Mouse (Mus musculus) adrenal gland, adult 18-20 months (tissue): ENCODE measurements around the gene Lage3. TPM values are rescaled to one million over a fixed set of nuclear protein-coding genes. Genes with fewer than 3 reads are reported as not detected.

Source experiments
- microRNA-seq, 2 experiments: library from miRNA; unstranded; fragments of <30 nt; microRNA quantifications; one replicate each; pipeline ENCODE4 v1.2.0; 2021; ENCODE audit warnings: borderline number of aligned reads in 2 of 2
- total RNA-seq, 2 experiments: library from RNA; stranded (reverse); gene quantifications; 1 replicate in 1 of 2; 2 replicates in 1 of 2; pipeline ENCODE4 v1.2.3; 2021

Gene Lage3
- total RNA-seq, 2 experiments from 2014 or later: 43.2 to 53.2 TPM

Small RNA genes within 50 kb of the gene (microRNA-seq; reads per million reads assigned to microRNA genes)
- 0 reads per million in 2 experiments for gene Mir7092

Other genes starting within 250 kb of the Lage3 start
- gene Opn1mw, start 226.2 kb downstream of the Lage3 start, total RNA-seq: not detected
- 10 to 100 TPM; 31.5 to 34.5 TPM for gene Mecp2, start 218.3 kb downstream of the Lage3 start, total RNA-seq
- not detected for gene Tex28, start 185.8 kb downstream of the Lage3 start, total RNA-seq
- not detected for gene Tktl1, start 176.4 kb downstream of the Lage3 start, total RNA-seq
- 100 to 1,000 TPM; 113 to 170 TPM for gene Flna, start 103.8 kb downstream of the Lage3 start, total RNA-seq
- gene Emd, start 98.9 kb downstream of the Lage3 start, total RNA-seq: 100 to 1,000 TPM in 1 of 2 experiments, 10 to 100 TPM in 1; 93.6 to 165 TPM
- gene Rpl10, start 82.8 kb downstream of the Lage3 start, total RNA-seq: 100 to 1,000 TPM; 395 to 419 TPM
- gene Taz, start 71.7 kb downstream of the Lage3 start, total RNA-seq: 10 to 100 TPM; 64.6 to 81.8 TPM
- 10 to 100 TPM; 14.7 to 17.1 TPM for gene Dnase1l1, start 71.3 kb downstream of the Lage3 start, total RNA-seq
- gene Atp6ap1, start 56.5 kb downstream of the Lage3 start, total RNA-seq: 100 to 1,000 TPM; 206 to 258 TPM
- gene Gdi1, start 48.6 kb downstream of the Lage3 start, total RNA-seq: 100 to 1,000 TPM; 245 to 250 TPM
- gene Fam50a, start 40.6 kb downstream of the Lage3 start, total RNA-seq: 10 to 100 TPM; 63.3 to 65.8 TPM
- 10 to 100 TPM in 1 of 2 experiments, 1 to 10 TPM in 1; 8.1 to 15.4 TPM for gene Plxna3, start 24.6 kb downstream of the Lage3 start, total RNA-seq
- gene Ubl4a, start 19.6 kb upstream of the Lage3 start, total RNA-seq: 10 to 100 TPM; 61.4 to 63.9 TPM
- gene Slc10a3, start 19.7 kb upstream of the Lage3 start, total RNA-seq: 10 to 100 TPM; 19.0 to 20.5 TPM
- gene Fam3a, start 39.7 kb upstream of the Lage3 start, total RNA-seq: 10 to 100 TPM; 26.7 to 27.1 TPM
- 10 to 100 TPM; 56.8 to 63.6 TPM for gene Ikbkg, start 39.7 kb upstream of the Lage3 start, total RNA-seq
- gene G6pdx, start 75.6 kb upstream of the Lage3 start, total RNA-seq: 100 to 1,000 TPM; 195 to 261 TPM
- gene Gm6880, start 127.8 kb upstream of the Lage3 start, total RNA-seq: not detected
- gene Olfr1326-ps1, start 221.3 kb upstream of the Lage3 start, total RNA-seq: not detected
- gene Olfr1325, start 239.1 kb upstream of the Lage3 start, total RNA-seq: not detected